Mouse (Mus musculus) liver, postnatal 0 days (tissue): Measurements from ENCODE around the gene Nav3.

Experiments used
- CTCF ChIP-seq: sonication (generic); IDR thresholded peaks from 2 replicates; pipeline ENCODE4 v1.5.1; 2016; ENCODE audit warnings: antibody characterized with exemption, low read depth
- EP300 ChIP-seq: IDR thresholded peaks from 2 replicates; pipeline ENCODE4 v1.6.1; 2016; ENCODE audit warnings: antibody characterized with exemption, low read depth, mild to moderate bottlenecking

DNA sequence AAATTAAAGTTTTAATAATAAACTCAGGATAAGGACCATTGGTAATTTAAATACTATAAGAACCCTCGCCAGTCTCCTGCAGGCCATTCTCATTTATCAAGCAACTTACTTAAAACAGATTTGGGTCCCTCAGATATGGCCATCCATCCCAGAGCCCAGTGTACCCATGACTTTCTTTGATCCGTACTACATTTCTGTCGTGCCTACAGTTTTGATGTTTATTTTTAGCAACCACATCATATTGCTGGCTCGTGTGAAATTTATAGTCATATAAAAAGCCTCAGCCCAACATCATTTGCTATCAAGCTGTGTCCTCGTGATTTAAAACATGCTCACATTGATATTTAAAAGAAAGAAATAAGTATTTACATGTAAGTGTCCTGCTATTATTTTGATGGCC, 394.8 kb downstream of the Nav3 start:
- no peak for TF ChIP-seq CTCF
- TF ChIP-seq EP300 = no peak
